Mouse (Mus musculus) embryonic fibroblast, embryonic 13.5 days (primary cell): ENCODE results near the gene Gm10715. TPM values are rescaled to one million over a fixed set of nuclear protein-coding genes. Genes with fewer than 3 reads are reported as not detected.
"Not testable (repeated sequence)": the region's sequence is repeated elsewhere in the genome, so short reads cannot be mapped to it uniquely, and the experiment has no call there.

Experiments
- H3K27ac ChIP-seq: 2 replicates; pipeline ENCODE4 v1.5.1; 2012; ENCODE audit warnings: low read length, control low read depth, inconsistent platforms; ENCODE audit not compliant: insufficient read depth
- H3K4me1 ChIP-seq: 2 replicates; pipeline ENCODE4 v1.6.1; 2011; ENCODE audit warnings: low read length; ENCODE audit not compliant: control insufficient read depth, insufficient read depth
- H3K4me3 ChIP-seq: 2 replicates; pipeline ENCODE4 v1.5.1; 2011; ENCODE audit warnings: mild to moderate bottlenecking, control low read depth, low read length; ENCODE audit not compliant: insufficient read depth
- polyA plus RNA-seq: library from polyadenylated mRNA; stranded (reverse); fragments of >200 nt; gene quantifications from 2 replicates; pipeline ENCODE4 v1.2.4, GENCODE M21; 2011; ENCODE audit warnings: low read depth; ENCODE audit not compliant: missing spikeins, insufficient read length

The Gm10715 gene
- polyA plus RNA-seq, 1 experiment: not detected

DNA sequence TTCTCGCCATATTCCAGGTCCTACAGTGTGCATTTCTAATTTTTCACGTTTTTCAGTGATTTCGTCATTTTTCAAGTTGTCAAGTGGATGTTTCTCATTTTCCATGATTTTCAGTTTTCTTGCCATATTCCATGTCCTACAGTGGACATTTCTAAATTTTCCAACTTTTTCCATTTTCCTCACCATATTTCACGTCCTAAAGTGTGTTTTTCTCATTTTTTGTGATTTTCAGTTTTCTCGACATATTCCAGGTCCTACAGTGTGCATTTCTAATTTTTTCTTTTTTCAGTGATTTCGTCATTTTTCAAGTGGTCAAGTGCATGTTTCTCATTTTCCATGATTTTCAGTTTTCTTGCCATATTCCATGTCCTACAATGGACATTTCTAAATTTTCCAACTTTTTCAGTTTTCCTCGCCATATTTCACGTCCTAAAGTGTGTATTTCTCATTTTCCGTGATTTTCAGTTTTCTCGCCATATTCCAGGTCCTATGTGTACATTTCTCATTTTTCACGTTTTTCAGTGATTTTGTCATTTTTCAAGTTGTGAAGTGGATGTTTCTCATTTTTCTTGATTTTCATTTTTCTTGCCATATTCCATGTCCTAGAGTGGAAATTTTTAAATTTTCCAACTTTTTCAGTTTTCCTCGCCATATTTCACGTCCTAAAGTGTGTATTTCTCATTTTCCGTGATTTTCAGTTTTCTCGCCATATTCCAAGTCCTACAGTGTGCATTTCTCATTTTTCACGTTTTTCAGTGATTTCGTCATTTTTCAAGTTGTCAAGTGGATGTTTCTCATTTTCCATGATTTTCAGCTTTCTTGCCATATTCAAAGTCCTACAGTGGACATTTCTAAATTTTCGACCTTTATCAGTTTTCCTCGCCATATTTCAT is 16.6 kb upstream of the Gm10715 start:
- H3K4me1 ChIP-seq, H3K27ac ChIP-seq, H3K4me3 ChIP-seq: not testable (repeated sequence)

DNA sequence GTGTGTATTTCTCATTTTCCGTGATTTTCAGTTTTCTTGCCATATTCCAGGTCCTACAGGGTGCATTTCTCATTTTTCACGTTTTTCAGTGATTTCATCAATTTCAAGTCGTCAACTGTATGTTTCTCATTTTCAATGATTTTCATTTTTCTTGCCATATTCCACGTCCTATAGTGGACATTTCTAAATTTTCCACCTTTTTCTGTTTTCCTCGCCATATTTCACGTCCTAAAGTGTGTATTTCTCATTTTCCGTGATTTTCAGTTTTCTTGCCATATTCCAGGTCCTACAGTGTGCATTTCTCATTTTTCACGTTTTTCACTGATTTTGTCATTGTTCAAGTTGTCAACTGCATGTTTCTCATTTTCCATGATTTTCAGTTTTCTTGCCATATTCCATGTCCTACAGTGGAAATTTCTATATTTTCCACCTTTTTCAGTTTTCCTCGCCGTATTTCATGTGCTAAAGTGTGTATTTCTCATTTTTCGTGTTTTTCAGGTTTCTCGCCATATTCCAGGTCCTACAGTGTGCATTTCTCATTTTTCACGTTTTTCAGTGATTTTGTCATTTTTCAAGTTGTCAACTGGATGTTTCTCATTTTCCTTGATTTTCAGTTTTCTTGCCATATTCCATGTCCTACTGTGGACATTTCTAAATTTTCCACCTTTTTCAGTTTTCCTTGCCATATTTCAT is 14.2 kb upstream of the Gm10715 start:
- H3K4me1 ChIP-seq, H3K4me3 ChIP-seq, H3K27ac ChIP-seq: not testable (repeated sequence)

GRCm38 (mm10) chr9:3023312-3023984 is 13.2 kb upstream of the Gm10715 start, which contains the start of gene Gm10718:
Gene Gm10718, plus strand, starts transcription at chr9:3023547.
- not testable (repeated sequence) for H3K4me3 ChIP-seq, H3K27ac ChIP-seq, H3K4me1 ChIP-seq

DNA sequence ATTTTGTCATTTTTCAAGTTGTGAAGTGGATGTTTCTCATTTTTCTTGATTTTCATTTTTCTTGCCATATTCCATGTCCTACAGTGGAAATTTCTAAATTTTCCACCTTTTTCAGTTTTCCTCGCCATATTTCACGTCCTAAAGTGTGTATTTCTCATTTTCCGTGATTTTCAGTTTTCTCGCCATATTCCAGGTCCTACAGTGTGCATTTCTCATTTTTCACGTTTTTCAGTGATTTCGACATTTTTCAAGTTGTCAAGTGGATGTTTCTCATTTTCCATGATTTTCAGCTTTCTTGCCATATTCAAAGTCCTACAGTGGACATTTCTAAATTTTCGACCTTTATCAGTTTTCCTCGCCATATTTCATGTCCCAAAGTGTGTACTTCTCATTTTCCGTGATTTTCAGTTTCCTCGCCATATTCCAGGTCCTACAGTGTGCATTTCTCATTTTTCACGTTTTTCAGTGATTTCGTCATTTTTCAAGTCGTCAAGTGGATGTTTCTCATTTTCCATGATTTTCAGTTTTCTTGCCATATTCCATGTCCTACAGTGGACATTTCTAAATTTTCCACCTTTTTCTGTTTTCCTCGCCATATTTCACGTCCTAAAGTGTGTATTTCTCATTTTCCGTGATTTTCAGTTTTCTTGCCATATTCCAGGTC is 12.6 kb upstream of the Gm10715 start:
- H3K4me1 ChIP-seq, H3K4me3 ChIP-seq, H3K27ac ChIP-seq: not testable (repeated sequence)

GRCm38 (mm10) chr9:3024912-3025467 is 11.7 kb upstream of the Gm10715 start, which contains the start of gene Gm10717:
Gene Gm10717, plus strand, starts transcription at chr9:3025417.
- H3K27ac ChIP-seq, H3K4me3 ChIP-seq, H3K4me1 ChIP-seq: not testable (repeated sequence)

- H3K27ac ChIP-seq, H3K4me1 ChIP-seq, H3K4me3 ChIP-seq: not testable (repeated sequence)
Observed at GRCm38 (mm10) chr9:3025653-3026052, 11.0 kb upstream of the Gm10715 start.

DNA sequence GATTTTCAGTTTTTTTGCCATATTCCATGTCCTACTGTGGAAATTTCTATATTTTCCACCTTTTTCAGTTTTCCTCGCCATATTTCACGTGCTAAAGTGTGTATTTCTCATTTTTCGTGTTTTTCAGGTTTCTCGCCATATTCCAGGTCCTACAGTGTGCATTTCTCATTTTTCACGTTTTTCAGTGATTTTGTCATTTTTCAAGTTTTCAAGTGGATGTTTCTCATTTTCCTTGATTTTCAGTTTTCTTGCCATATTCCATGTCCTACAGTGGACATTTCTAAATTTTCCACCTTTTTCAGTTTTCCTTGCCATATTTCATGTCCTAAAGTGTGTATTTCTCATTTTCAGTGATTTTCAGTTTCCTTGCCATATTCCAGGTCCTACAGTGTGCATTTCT is 10.5 kb upstream of the Gm10715 start:
- H3K4me3 ChIP-seq, H3K27ac ChIP-seq, H3K4me1 ChIP-seq: not testable (repeated sequence)

- H3K4me1 ChIP-seq: not testable (repeated sequence)
Observed at GRCm38 (mm10) chr9:3026741-3027140, 9.9 kb upstream of the Gm10715 start.

GRCm38 (mm10) chr9:3027200-3027599 is 9.5 kb upstream of the Gm10715 start:
- H3K4me3 ChIP-seq, H3K4me1 ChIP-seq, H3K27ac ChIP-seq: not testable (repeated sequence)

More at GRCm38 (mm10) chr9:3026741-3027140, 9.9 kb upstream of the Gm10715 start:
- H3K27ac ChIP-seq, H3K4me3 ChIP-seq: not testable (repeated sequence)

DNA sequence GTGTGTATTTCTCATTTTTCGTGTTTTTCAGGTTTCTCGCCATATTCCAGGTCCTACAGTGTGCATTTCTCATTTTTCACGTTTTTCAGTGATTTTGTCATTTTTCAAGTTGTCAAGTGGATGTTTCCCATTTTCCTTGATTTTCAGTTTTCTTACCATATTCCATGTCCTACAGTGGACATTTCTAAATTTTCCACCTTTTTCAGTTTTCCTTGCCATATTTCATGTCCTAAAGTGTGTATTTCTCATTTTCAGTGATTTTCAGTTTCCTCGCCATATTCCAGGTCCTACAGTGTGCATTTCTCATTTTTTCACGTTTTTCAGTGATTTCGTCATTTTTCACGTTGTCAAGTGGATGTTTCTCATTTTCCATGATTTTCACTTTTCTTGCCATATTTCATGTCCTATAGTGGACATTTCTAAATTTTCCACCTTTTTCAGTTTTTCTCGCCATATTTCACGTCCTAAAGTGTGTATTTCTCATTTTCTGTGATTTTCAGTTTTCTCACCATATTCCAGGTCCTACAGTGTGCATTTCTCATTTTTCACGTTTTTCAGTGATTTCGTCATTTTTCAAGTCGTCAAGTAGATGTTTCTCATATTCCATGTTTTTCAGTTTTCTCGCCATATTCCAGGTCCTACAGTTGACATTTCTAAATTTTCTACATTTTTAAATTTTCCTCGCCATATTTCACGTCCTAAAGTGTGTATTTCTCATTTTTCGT is 7.2 kb upstream of the Gm10715 start:
- not testable (repeated sequence) for H3K4me3 ChIP-seq, H3K4me1 ChIP-seq, H3K27ac ChIP-seq

GRCm38 (mm10) chr9:3030677-3031318 is 5.9 kb upstream of the Gm10715 start:
- H3K4me1 ChIP-seq, H3K27ac ChIP-seq, H3K4me3 ChIP-seq: not testable (repeated sequence)

GRCm38 (mm10) chr9:3034299-3034698 is 2.4 kb upstream of the Gm10715 start, which contains the start of gene Gm17535:
Gene Gm17535, plus strand, starts transcription at chr9:3034599.
- not testable (repeated sequence) for H3K4me1 ChIP-seq, H3K4me3 ChIP-seq, H3K27ac ChIP-seq

GRCm38 (mm10) chr9:3038161-3038560 is 1.5 kb downstream of the Gm10715 start:
- H3K27ac ChIP-seq, H3K4me1 ChIP-seq: not testable (repeated sequence)

More at GRCm38 (mm10) chr9:3038161-3038560, 1.5 kb downstream of the Gm10715 start:
- H3K4me3 ChIP-seq: not testable (repeated sequence)
